Mouse (Mus musculus): ENCODE data around the gene Lmx1b. TPM values are rescaled to one million over a fixed set of nuclear protein-coding genes. Genes with fewer than 3 reads are reported as not detected.

The Lmx1b gene
- polyA plus RNA-seq, 1 experiment, result not detected

DNA sequence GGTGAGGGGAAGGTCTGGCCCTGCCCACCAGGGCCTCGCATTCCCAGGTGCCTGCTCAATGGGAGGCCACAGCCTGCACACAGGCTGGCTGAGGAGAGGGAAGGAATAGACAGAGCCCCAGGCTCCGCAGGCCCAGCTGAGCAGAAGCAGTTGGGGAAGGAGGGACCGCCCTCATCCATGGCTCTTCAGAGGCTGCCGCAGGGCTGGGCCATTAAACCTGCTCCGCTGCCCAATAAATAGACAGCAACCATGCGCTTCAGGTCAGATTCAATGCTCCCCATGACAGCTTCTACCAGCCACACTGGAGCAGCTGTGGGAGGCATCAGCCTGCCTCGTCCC lies 45.3 kb downstream of the Lmx1b start:
- Histone ChIP-seq H3K4me1 (ENCODE audit: control insufficient read depth, insufficient read depth, insufficient read length) (no peaks in the 10 kb centered on the region), H3K27ac (ENCODE audit: insufficient read depth, low read length) (no peak overlapping the region), H3K4me3 (ENCODE audit: extremely low read depth, insufficient read depth, insufficient read length) (no peak overlapping the region), H3K36me3 (ENCODE audit: control insufficient read depth, insufficient read depth, low read length) (no peaks in the 10 kb centered on the region), H3K27me3 (ENCODE audit: control insufficient read depth, insufficient read depth, low read length) (no peaks in the 10 kb centered on the region)
- no peak for DNase-seq (ENCODE audit: low read depth in 1 of 2, low spot score in 2 of 2)
- WGBS, result 76% methylated on average over 7 of the region's 7 CpGs
- TF ChIP-seq POLR2A (IDR thresholded peaks at IDR 0.05; ENCODE audit: low read depth, low read length) (no peak), CTCF (IDR thresholded peaks at IDR 0.05; ENCODE audit: extremely low read depth, insufficient read depth, insufficient read length, insufficient replicate concordance) (no peak)

GRCm38 (mm10) chr2:33594181-33595084 lies 45.9 kb downstream of the Lmx1b start:
- Histone ChIP-seq H3K27ac (ENCODE audit: insufficient read depth, low read length) (no peak overlapping the region), H3K4me1 (ENCODE audit: control insufficient read depth, insufficient read depth, insufficient read length) (no peaks in the 10 kb centered on the region), H3K27me3 (ENCODE audit: control insufficient read depth, insufficient read depth, low read length) (no peaks in the 10 kb centered on the region), H3K36me3 (ENCODE audit: control insufficient read depth, insufficient read depth, low read length) (no peaks in the 10 kb centered on the region), H3K4me3 (ENCODE audit: extremely low read depth, insufficient read depth, insufficient read length) (no peak overlapping the region)
- TF ChIP-seq POLR2A (IDR thresholded peaks at IDR 0.05; ENCODE audit: low read depth, low read length) (no peak), CTCF (IDR thresholded peaks at IDR 0.05; ENCODE audit: extremely low read depth, insufficient read depth, insufficient read length, insufficient replicate concordance) (no peak)
- 73% methylated on average over 9 of the region's 9 CpGs for WGBS
- DNase-seq (ENCODE audit: low read depth in 1 of 2, low spot score in 2 of 2), result no peak

- no peak for DNase-seq (ENCODE audit: low read depth in 1 of 2, low spot score in 2 of 2)
- no peak for TF ChIP-seq CTCF (IDR thresholded peaks at IDR 0.05; ENCODE audit: extremely low read depth, insufficient read depth, insufficient read length, insufficient replicate concordance)
- TF ChIP-seq POLR2A (IDR thresholded peaks at IDR 0.05; ENCODE audit: low read depth, low read length), result no peak
- 73% methylated on average over 12 of the region's 12 CpGs for WGBS
- Histone ChIP-seq H3K27ac (ENCODE audit: insufficient read depth, low read length) (no peak overlapping the region), H3K4me3 (ENCODE audit: extremely low read depth, insufficient read depth, insufficient read length) (no peak overlapping the region), H3K36me3 (ENCODE audit: control insufficient read depth, insufficient read depth, low read length) (no peaks in the 10 kb centered on the region), H3K4me1 (ENCODE audit: control insufficient read depth, insufficient read depth, insufficient read length) (no peaks in the 10 kb centered on the region), H3K27me3 (ENCODE audit: control insufficient read depth, insufficient read depth, low read length) (no peaks in the 10 kb centered on the region)
Measured at GRCm38 (mm10) chr2:33592931-33593555, 47.3 kb downstream of the Lmx1b start.

DNA sequence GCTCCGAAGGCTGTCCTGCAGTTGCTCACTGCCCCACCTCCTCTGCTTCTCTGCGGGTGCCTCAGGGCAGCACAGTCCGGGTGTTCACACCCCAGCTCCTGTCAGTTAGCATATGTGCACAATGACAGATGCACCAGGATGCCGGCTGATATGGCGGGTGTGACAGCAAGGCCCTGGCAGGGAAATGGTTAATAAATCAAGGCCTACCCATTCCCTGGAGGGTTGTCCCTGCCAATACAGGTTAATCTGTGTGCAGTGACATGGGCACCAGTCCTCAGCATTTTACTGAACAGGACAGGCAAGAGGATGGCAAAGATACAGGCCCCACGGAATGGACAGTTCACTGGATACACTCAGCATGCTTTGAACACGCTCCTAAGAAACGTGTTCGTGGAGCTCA lies 51.0 kb downstream of the Lmx1b start:
- 88% methylated on average over 9 of the region's 9 CpGs for WGBS
- H3K27ac ChIP-seq (ENCODE audit: insufficient read depth, low read length), result no peak overlapping the region
- no peak for DNase-seq (ENCODE audit: low read depth in 1 of 2, low spot score in 2 of 2)
- TF ChIP-seq POLR2A (IDR thresholded peaks at IDR 0.05; ENCODE audit: low read depth, low read length), result no peak
- no peak for TF ChIP-seq CTCF (IDR thresholded peaks at IDR 0.05; ENCODE audit: extremely low read depth, insufficient read depth, insufficient read length, insufficient replicate concordance)
- H3K4me1 ChIP-seq (ENCODE audit: control insufficient read depth, insufficient read depth, insufficient read length), result no peaks in the 10 kb centered on the region
- no peaks in the 10 kb centered on the region; the same call in 1 of the 2 replicates for H3K27me3 ChIP-seq (ENCODE audit: control insufficient read depth, insufficient read depth, low read length)
- no peaks in the 10 kb centered on the region for H3K36me3 ChIP-seq (ENCODE audit: control insufficient read depth, insufficient read depth, low read length)
- H3K4me3 ChIP-seq (ENCODE audit: extremely low read depth, insufficient read depth, insufficient read length), result no peak overlapping the region

GRCm38 (mm10) chr2:33584937-33585910 lies 55.1 kb downstream of the Lmx1b start:
- 67% methylated on average over 29 of the region's 29 CpGs for WGBS
- no peaks in the 10 kb centered on the region for H3K4me1 ChIP-seq (ENCODE audit: control insufficient read depth, insufficient read depth, insufficient read length)
- TF ChIP-seq POLR2A (IDR thresholded peaks at IDR 0.05; ENCODE audit: low read depth, low read length) (no peak), CTCF (IDR thresholded peaks at IDR 0.05; ENCODE audit: extremely low read depth, insufficient read depth, insufficient read length, insufficient replicate concordance) (no peak)
- DNase-seq (ENCODE audit: low read depth in 1 of 2, low spot score in 2 of 2), result no peak
- H3K27me3 ChIP-seq (ENCODE audit: control insufficient read depth, insufficient read depth, low read length), result peaks cover 14% of the 10 kb centered on the region; the same call in 1 of the 2 replicates
- H3K4me3 ChIP-seq (ENCODE audit: extremely low read depth, insufficient read depth, insufficient read length), result no peak overlapping the region
- no peak overlapping the region for H3K27ac ChIP-seq (ENCODE audit: insufficient read depth, low read length)
- H3K36me3 ChIP-seq (ENCODE audit: control insufficient read depth, insufficient read depth, low read length), result no peaks in the 10 kb centered on the region

DNA sequence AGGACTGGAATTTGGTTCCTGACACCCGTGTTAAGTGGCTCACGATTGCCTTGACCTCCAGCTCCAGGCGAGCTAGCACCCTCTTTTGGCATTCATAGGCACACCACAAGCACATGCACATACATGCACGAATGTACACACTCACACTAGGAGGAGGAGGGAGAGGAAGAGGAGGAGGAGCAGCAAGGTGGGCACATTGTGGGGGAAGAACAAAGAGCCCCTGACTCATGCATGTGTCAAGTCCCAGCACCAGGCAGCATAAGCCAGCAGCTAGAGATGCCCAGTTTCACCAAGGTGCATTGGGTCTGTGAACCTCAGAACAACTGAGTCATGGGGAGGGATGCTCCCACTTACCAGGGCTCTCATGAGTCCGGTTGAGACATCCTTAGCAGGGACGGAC lies 56.5 kb downstream of the Lmx1b start:
- H3K27me3 ChIP-seq (ENCODE audit: control insufficient read depth, insufficient read depth, low read length), result peaks cover 20% of the 10 kb centered on the region; the same call in 1 of the 2 replicates
- 19% methylated on average over 6 of the region's 6 CpGs for WGBS
- TF ChIP-seq POLR2A (IDR thresholded peaks at IDR 0.05; ENCODE audit: low read depth, low read length) (no peak), CTCF (IDR thresholded peaks at IDR 0.05; ENCODE audit: extremely low read depth, insufficient read depth, insufficient read length, insufficient replicate concordance) (no peak)
- no peaks in the 10 kb centered on the region for H3K36me3 ChIP-seq (ENCODE audit: control insufficient read depth, insufficient read depth, low read length)
- H3K27ac ChIP-seq (ENCODE audit: insufficient read depth, low read length), result no peak overlapping the region
- no peak for DNase-seq (ENCODE audit: low read depth in 1 of 2, low spot score in 2 of 2)
- no peaks in the 10 kb centered on the region for H3K4me1 ChIP-seq (ENCODE audit: control insufficient read depth, insufficient read depth, insufficient read length)
- no peak overlapping the region for H3K4me3 ChIP-seq (ENCODE audit: extremely low read depth, insufficient read depth, insufficient read length)
